Comparison of ENCODE assay signal across 26 mouse cellular contexts in the genomic region with DNA sequence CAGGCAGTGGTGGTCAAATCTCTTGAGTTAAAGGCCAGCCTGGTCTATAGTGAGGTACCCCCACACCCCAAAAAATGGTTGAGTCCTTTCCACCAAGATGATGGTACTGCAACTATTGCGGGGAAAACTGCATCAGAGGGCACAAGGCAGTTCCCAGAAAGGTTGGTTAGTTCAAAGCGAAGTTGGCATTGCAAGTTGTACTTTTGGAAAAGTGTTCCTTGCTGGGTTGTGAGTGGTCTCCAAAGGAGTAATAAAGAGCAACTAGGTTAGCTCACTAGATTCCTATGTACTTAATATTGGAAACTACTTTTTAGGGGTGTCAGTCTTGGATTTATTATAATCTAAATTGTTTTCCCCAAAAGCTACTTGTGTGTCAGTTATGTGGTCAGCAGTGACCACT. TPM values are rescaled to one million over a fixed set of nuclear protein-coding genes. Genes with fewer than 3 reads are reported as not detected.
DNase-seq lines count a peak whose midpoint lies in the region; ATAC-seq and TF ChIP-seq lines count a peak whose summit lies in the region.
"Had no signal": no experiment of that assay in that cellular context is flagged by ENCODE, and none has a peak within 500 bp of the region (broad histone marks: within the 10 kb centered on the region; RNA-seq: fewer than 3 reads in every experiment).

No protein-coding gene starts in this region.

- no peak overlapping the region for H3K4me3 ChIP-seq in liver, embryonic 12.5 days
- no peak overlapping the region for H3K4me3 ChIP-seq in liver, postnatal 0 days (ENCODE audit: low read depth, low read length)
- no peak overlapping the region for H3K4me3 ChIP-seq in CH12.LX (replicated peaks in 1 of 3; ENCODE audit: low read depth in 2 of 3, low read length in 2 of 3, poor library complexity in 1 of 3)
- H3K4me3 ChIP-seq in myocyte, result no peak overlapping the region
- H3K4me3 ChIP-seq: layer of hippocampus, adult 2 months; left cerebral cortex, adult 2 months had no signal

- no peak for DNase-seq in liver, postnatal 0 days
- DNase-seq in CH12.LX (ENCODE audit: extremely low read depth) (no peak), ZHBTc4 (ENCODE audit: low read depth, low spot score) (peak; percentile 50)
- no peak for DNase-seq in retina, embryonic 14.5 days (ENCODE audit: low spot score)
- DNase-seq in ovary, postnatal 14 days (ENCODE audit: low spot score), result no peak
- DNase-seq: adrenal gland, postnatal 10 days; cerebellum, adult 11-12 months; cerebellum, adult 9-11 months; gastrocnemius, postnatal 36 days; heart, adult 18-20 months; heart, postnatal 36 days; kidney, adult 11 months; kidney, postnatal 14 days; lung, postnatal 36 days; right cerebral cortex, adult 18-20 months; spleen, adult 18-20 months; thymus, postnatal 14 days had no signal

- H3K4me2 ChIP-seq in liver, embryonic 12.5 days, result 0 out of 2 replicates have a peak overlapping the region, but pooled peaks have one; percentile 94
- no peak overlapping the region for H3K4me2 ChIP-seq in liver, postnatal 0 days (ENCODE audit: low read depth, low read length)
- H3K4me2 ChIP-seq in CH12.LX (ENCODE audit: insufficient read depth, low read depth, poor library complexity, severe bottlenecking) (no peak overlapping the region), myocyte (ENCODE audit: low read depth) (no peak overlapping the region)

- peaks cover 59% of the 10 kb centered on the region for H3K4me1 ChIP-seq in liver, embryonic 12.5 days
- peaks cover 34% of the 10 kb centered on the region for H3K4me1 ChIP-seq in liver, postnatal 0 days (ENCODE audit: insufficient read depth)
- peaks cover 8 to 55% of the 10 kb centered on the region in 2 experiments for H3K4me1 ChIP-seq in CH12.LX (ENCODE audit: control insufficient read depth in 1 of 2, insufficient read depth in 2 of 2)

- H3K36me3 ChIP-seq in liver, embryonic 12.5 days, result peaks cover 36% of the 10 kb centered on the region
- peaks cover 31% of the 10 kb centered on the region for H3K36me3 ChIP-seq in liver, postnatal 0 days (replicated peaks; ENCODE audit: insufficient read depth, low read length)
- peaks cover 28 to 40% of the 10 kb centered on the region in 2 experiments for H3K36me3 ChIP-seq in CH12.LX (replicated peaks in 1 of 2; ENCODE audit: control insufficient read depth in 1 of 2, insufficient read depth in 1 of 2, low read length in 1 of 2)
- H3K36me3 ChIP-seq in myocyte (ENCODE audit: control insufficient read depth, insufficient read depth), result peaks cover 27% of the 10 kb centered on the region

- H3K9me3 ChIP-seq in liver, embryonic 12.5 days (replicated peaks), result no peaks in the 10 kb centered on the region
- no peaks in the 10 kb centered on the region for H3K9me3 ChIP-seq in liver, postnatal 0 days (ENCODE audit: low read length)
- no peaks in the 10 kb centered on the region for H3K9me3 ChIP-seq in CH12.LX (replicated peaks; ENCODE audit: low read length)
- H3K9me3 ChIP-seq: forebrain, embryonic 12.5 days; limb, embryonic 13.5 days; midbrain, embryonic 12.5 days; neural tube, embryonic 15.5 days had no signal

- TF ChIP-seq POLR2A in CH12.LX (IDR thresholded peaks at IDR 0.05; ENCODE audit: low read depth, low read length), result peak; percentile 49
- TF ChIP-seq POLR2A in myocyte (IDR thresholded peaks at IDR 0.05; ENCODE audit: insufficient read length, low read depth), result no peak

- H3ac ChIP-seq in myocyte (ENCODE audit: control insufficient read depth, insufficient read length), result no peak overlapping the region

- ATAC-seq in liver, embryonic 12.5 days, result no peak
- ATAC-seq in liver, postnatal 0 days, result no peak
- ATAC-seq: inflammation-experienced regulatory T-cells, adult 6 months had no signal

- H3K27ac ChIP-seq in liver, embryonic 12.5 days, result no peak overlapping the region
- no peak overlapping the region for H3K27ac ChIP-seq in liver, postnatal 0 days (ENCODE audit: low read depth)
- H3K27ac ChIP-seq in CH12.LX (ENCODE audit: insufficient read depth, low read depth), result no peak overlapping the region
- H3K27ac ChIP-seq: left cerebral cortex, adult 2 months had no signal

- in situ Hi-C loops in CH12.LX (cut with MboI; ENCODE audit: low pct_ligation_motif_present, low pct_unique_long_range_greater_than_20kb, low sequenced_read_pairs), result no loop called here

- no peaks in the 10 kb centered on the region for H3K27me3 ChIP-seq in liver, embryonic 12.5 days (replicated peaks)
- H3K27me3 ChIP-seq in liver, postnatal 0 days (ENCODE audit: insufficient read depth, low read length), result no peaks in the 10 kb centered on the region
- H3K27me3 ChIP-seq in CH12.LX (replicated peaks) (no peaks in the 10 kb centered on the region), myocyte (ENCODE audit: control insufficient read depth, insufficient read depth, insufficient read length) (no peaks in the 10 kb centered on the region)
- H3K27me3 ChIP-seq: forebrain, embryonic 12.5 days; limb, embryonic 13.5 days; midbrain, embryonic 12.5 days; neural tube, embryonic 15.5 days had no signal

- TF ChIP-seq RAD21 in CH12.LX (IDR thresholded peaks at IDR 0.05; ENCODE audit: low read depth, low read length), result no peak

- no peak for TF ChIP-seq CTCF in liver, postnatal 0 days (IDR thresholded peaks at IDR 0.05; ENCODE audit: low read depth)
- no peak for TF ChIP-seq CTCF in CH12.LX (conservative IDR thresholded peaks at IDR 0.05 in 1 of 2, IDR thresholded peaks at IDR 0.05 in 1 of 2; ENCODE audit: low read depth in 2 of 2, low read length in 2 of 2)

- no peak overlapping the region for H3K9ac ChIP-seq in liver, embryonic 12.5 days
- no peak overlapping the region for H3K9ac ChIP-seq in liver, postnatal 0 days (replicated peaks)
- H3K9ac ChIP-seq in CH12.LX (ENCODE audit: insufficient read depth, low read depth), result no peak overlapping the region
- H3K9ac ChIP-seq: midbrain, embryonic 12.5 days had no signal

- dilution Hi-C loops in CH12.LX (cut with MboI; ENCODE audit: extremely low pct_ligation_motif_present, extremely low pct_unique_long_range_greater_than_20kb, low sequenced_read_pairs), result no loop called here

- no peak for TF ChIP-seq EP300 in liver, postnatal 0 days (IDR thresholded peaks at IDR 0.05; ENCODE audit: low read depth)
- TF ChIP-seq EP300 in CH12.LX (IDR thresholded peaks at IDR 0.05; ENCODE audit: low read length), result no peak

- H3K79me2 ChIP-seq in CH12.LX (replicated peaks; ENCODE audit: control insufficient read depth, extremely low read depth, insufficient read depth, poor library complexity, severe bottlenecking) (peaks cover 34% of the 10 kb centered on the region), myocyte (ENCODE audit: control insufficient read depth, insufficient read depth) (peaks cover 32% of the 10 kb centered on the region)

- WGBS in liver, embryonic 12.5 days (ENCODE audit: insufficient replicate concordance), result 60% methylated on average over 2 of the region's 2 CpGs
- 62% methylated on average over 2 of the region's 2 CpGs for WGBS in liver, postnatal 0 days (ENCODE audit: insufficient replicate concordance)

TF ChIP-seq in CH12.LX, 34 proteins besides CTCF, POLR2A, EP300 and RAD21 (continues in another document):
- TF ChIP-seq CHD1 (IDR thresholded peaks at IDR 0.05; ENCODE audit: low read depth, low read length) (no peak), BHLHE40 (IDR thresholded peaks at IDR 0.05; ENCODE audit: low read depth, low read length) (no peak), TCF12 (IDR thresholded peaks at IDR 0.05; ENCODE audit: low read depth, low read length) (no peak), MAZ (IDR thresholded peaks at IDR 0.05; ENCODE audit: low read depth, low read length) (no peak), PAX5 (IDR thresholded peaks at IDR 0.05; ENCODE audit: low read length) (no peak), ZKSCAN1 (IDR thresholded peaks at IDR 0.05; ENCODE audit: borderline replicate concordance, low read depth, low read length) (no peak), SIN3A (IDR thresholded peaks at IDR 0.05; ENCODE audit: low read length) (no peak; the same call in 1 of the 2 replicates), ELF1 (IDR thresholded peaks at IDR 0.05; ENCODE audit: low read depth, low read length) (no peak), UBTF (IDR thresholded peaks at IDR 0.05; ENCODE audit: low read depth, low read length) (no peak)

TF ChIP-seq in myocyte, 11 proteins besides CTCF, POLR2A, EP300 and RAD21:
- TF ChIP-seq E2F4 (IDR thresholded peaks at IDR 0.05; ENCODE audit: insufficient read depth) (no peak), POLR2AphosphoS2 (IDR thresholded peaks at IDR 0.05; ENCODE audit: insufficient read length, low read depth) (peak; percentile 33), CEBPB (IDR thresholded peaks at IDR 0.05; ENCODE audit: insufficient read depth, poor library complexity, severe bottlenecking) (no peak)

RNA-seq across cellular contexts. Expression of a gene that starts 1.4 kb away (rescaled TPM):
- polyA plus RNA-seq in liver, embryonic 12.5 days (2016; fragmentation: Nextera tagmentation; extraction: Ambion mirVana), result 1.1 and 1.2 TPM in 2 replicates
- polyA plus RNA-seq in liver, postnatal 0 days (2015; fragmentation: Nextera tagmentation; extraction: Ambion mirVana), result 0.44 and 1.2 TPM in 2 replicates
- total RNA-seq in CH12.LX (2012; rRNA removed) (3.2 and 3.7 TPM in 2 replicates), CH12.LX (2014; rRNA removed) (1.5 and 1.7 TPM in 2 replicates)
- polyA plus RNA-seq in CH12.LX (2012; ENCODE audit: insufficient read length, low read depth) (2.6 and 3.2 TPM in 2 replicates), myocyte (2012; fragmentation: generic; extraction: Trizol) (0.78 TPM)

RNA-seq across cellular contexts. Expression of a gene that starts 4.7 kb away (rescaled TPM):
- 867 and 937 TPM in 2 replicates for polyA plus RNA-seq in liver, embryonic 12.5 days (2016; fragmentation: Nextera tagmentation; extraction: Ambion mirVana)
- 574 and 584 TPM in 2 replicates for polyA plus RNA-seq in liver, postnatal 0 days (2015; fragmentation: Nextera tagmentation; extraction: Ambion mirVana)
- total RNA-seq in CH12.LX (2012; rRNA removed) (3,875 and 4,003 TPM in 2 replicates), CH12.LX (2014; rRNA removed) (5,433 and 7,521 TPM in 2 replicates)
- polyA plus RNA-seq in CH12.LX (2012; ENCODE audit: insufficient read length, low read depth) (3,182 and 3,281 TPM in 2 replicates), myocyte (2012; fragmentation: generic; extraction: Trizol) (2,314 TPM)

RNA-seq across cellular contexts. Expression of a gene that starts 4.9 kb away (rescaled TPM):
- polyA plus RNA-seq in liver, embryonic 12.5 days (2016; fragmentation: Nextera tagmentation; extraction: Ambion mirVana), result 1.4 and 1.7 TPM in 2 replicates
- polyA plus RNA-seq in liver, postnatal 0 days (2015; fragmentation: Nextera tagmentation; extraction: Ambion mirVana), result 0.95 and 1.1 TPM in 2 replicates
- 3.4 and 5.0 TPM in 2 replicates for total RNA-seq in CH12.LX (2012; rRNA removed)
- 7.3 and 13.0 TPM in 2 replicates for total RNA-seq in CH12.LX (2014; rRNA removed)
- polyA plus RNA-seq in CH12.LX (2012; ENCODE audit: insufficient read length, low read depth), result 21.8 and 31.3 TPM in 2 replicates
- polyA plus RNA-seq in myocyte (2012; fragmentation: generic; extraction: Trizol), result 0.80 TPM
